Mouse (Mus musculus): Measurements from ENCODE around the gene Mlana. TPM values are rescaled to one million over a fixed set of nuclear protein-coding genes. Genes with fewer than 3 reads are reported as not detected.

Mlana gene
- polyA plus RNA-seq, 1 experiment = not detected

GRCm38 (mm10) chr19:29658836-29659235 is 38.8 kb upstream of the Mlana start:
- TF ChIP-seq CTCF (IDR thresholded peaks at IDR 0.05; ENCODE audit: insufficient read depth, low read depth, low read length) (no peak), POLR2A (IDR thresholded peaks at IDR 0.05; ENCODE audit: insufficient read depth, low read depth, low read length) (no peak)
- H3K27ac ChIP-seq (ENCODE audit: insufficient read depth, low read depth, low read length) = no peak overlapping the region
- WGBS = 70% methylated on average over 4 of the region's 4 CpGs
- H3K4me1 ChIP-seq (ENCODE audit: control insufficient read depth, insufficient read depth, low read length) = no peaks in the 10 kb centered on the region
- no peak overlapping the region for H3K4me3 ChIP-seq (ENCODE audit: insufficient read depth, low read depth, low read length)

GRCm38 (mm10) chr19:29659705-29660104 is 37.9 kb upstream of the Mlana start:
- WGBS = 45% methylated on average over 6 of the region's 6 CpGs
- Histone ChIP-seq H3K4me3 (ENCODE audit: insufficient read depth, low read depth, low read length) (no peak overlapping the region), H3K27ac (ENCODE audit: insufficient read depth, low read depth, low read length) (no peak overlapping the region), H3K4me1 (ENCODE audit: control insufficient read depth, insufficient read depth, low read length) (no peaks in the 10 kb centered on the region)
- no peak for TF ChIP-seq CTCF (IDR thresholded peaks at IDR 0.05; ENCODE audit: insufficient read depth, low read depth, low read length)
- no peak for TF ChIP-seq POLR2A (IDR thresholded peaks at IDR 0.05; ENCODE audit: insufficient read depth, low read depth, low read length)

- Histone ChIP-seq H3K4me3 (ENCODE audit: insufficient read depth, low read depth, low read length) (no peak overlapping the region), H3K4me1 (ENCODE audit: control insufficient read depth, insufficient read depth, low read length) (no peaks in the 10 kb centered on the region), H3K27ac (ENCODE audit: insufficient read depth, low read depth, low read length) (no peak overlapping the region)
- 73% methylated on average over 10 of the region's 10 CpGs for WGBS
- TF ChIP-seq CTCF (IDR thresholded peaks at IDR 0.05; ENCODE audit: insufficient read depth, low read depth, low read length) (no peak), POLR2A (IDR thresholded peaks at IDR 0.05; ENCODE audit: insufficient read depth, low read depth, low read length) (no peak)
These were observed 36.5 kb upstream of the Mlana start for GRCm38 (mm10) chr19:29660835-29661764.

GRCm38 (mm10) chr19:29661974-29662580 is 35.5 kb upstream of the Mlana start:
- H3K4me3 ChIP-seq (ENCODE audit: insufficient read depth, low read depth, low read length) = no peak overlapping the region
- TF ChIP-seq CTCF (IDR thresholded peaks at IDR 0.05; ENCODE audit: insufficient read depth, low read depth, low read length) = no peak
- TF ChIP-seq POLR2A (IDR thresholded peaks at IDR 0.05; ENCODE audit: insufficient read depth, low read depth, low read length) = no peak
- H3K27ac ChIP-seq (ENCODE audit: insufficient read depth, low read depth, low read length) = no peak overlapping the region
- WGBS = 74% methylated on average over 6 of the region's 6 CpGs
- H3K4me1 ChIP-seq (ENCODE audit: control insufficient read depth, insufficient read depth, low read length) = no peaks in the 10 kb centered on the region

- TF ChIP-seq POLR2A (IDR thresholded peaks at IDR 0.05; ENCODE audit: insufficient read depth, low read depth, low read length) = no peak
- no peak for TF ChIP-seq CTCF (IDR thresholded peaks at IDR 0.05; ENCODE audit: insufficient read depth, low read depth, low read length)
- Histone ChIP-seq H3K4me3 (ENCODE audit: insufficient read depth, low read depth, low read length) (no peak overlapping the region), H3K27ac (ENCODE audit: insufficient read depth, low read depth, low read length) (no peak overlapping the region), H3K4me1 (ENCODE audit: control insufficient read depth, insufficient read depth, low read length) (no peaks in the 10 kb centered on the region)
- 76% methylated on average over 8 of the region's 8 CpGs for WGBS
These were observed 33.8 kb upstream of the Mlana start for GRCm38 (mm10) chr19:29663780-29664179.

- TF ChIP-seq POLR2A (IDR thresholded peaks at IDR 0.05; ENCODE audit: insufficient read depth, low read depth, low read length) (no peak), CTCF (IDR thresholded peaks at IDR 0.05; ENCODE audit: insufficient read depth, low read depth, low read length) (no peak)
- Histone ChIP-seq H3K27ac (ENCODE audit: insufficient read depth, low read depth, low read length) (no peak overlapping the region), H3K4me1 (ENCODE audit: control insufficient read depth, insufficient read depth, low read length) (no peaks in the 10 kb centered on the region), H3K4me3 (ENCODE audit: insufficient read depth, low read depth, low read length) (no peak overlapping the region)
- WGBS = 85% methylated on average over 5 of the region's 5 CpGs
These were observed 32.7 kb upstream of the Mlana start for GRCm38 (mm10) chr19:29664934-29665333.

GRCm38 (mm10) chr19:29666164-29666563 is 31.5 kb upstream of the Mlana start:
- WGBS = 90% methylated on average over 4 of the region's 4 CpGs
- TF ChIP-seq POLR2A (IDR thresholded peaks at IDR 0.05; ENCODE audit: insufficient read depth, low read depth, low read length) (no peak), CTCF (IDR thresholded peaks at IDR 0.05; ENCODE audit: insufficient read depth, low read depth, low read length) (no peak)
- H3K27ac ChIP-seq (ENCODE audit: insufficient read depth, low read depth, low read length) = no peak overlapping the region

GRCm38 (mm10) chr19:29666965-29667594 is 30.5 kb upstream of the Mlana start:
- no peak for TF ChIP-seq POLR2A (IDR thresholded peaks at IDR 0.05; ENCODE audit: insufficient read depth, low read depth, low read length)
- TF ChIP-seq CTCF (IDR thresholded peaks at IDR 0.05; ENCODE audit: insufficient read depth, low read depth, low read length) = no peak
- H3K4me3 ChIP-seq (ENCODE audit: insufficient read depth, low read depth, low read length) = no peak overlapping the region
- H3K27ac ChIP-seq (ENCODE audit: insufficient read depth, low read depth, low read length) = no peak overlapping the region
- 80% methylated on average over 5 of the region's 5 CpGs for WGBS
- H3K4me1 ChIP-seq (ENCODE audit: control insufficient read depth, insufficient read depth, low read length) = no peaks in the 10 kb centered on the region

More at GRCm38 (mm10) chr19:29666164-29666563, 31.5 kb upstream of the Mlana start:
- H3K4me1 ChIP-seq (ENCODE audit: control insufficient read depth, insufficient read depth, low read length) = no peaks in the 10 kb centered on the region
- no peak overlapping the region for H3K4me3 ChIP-seq (ENCODE audit: insufficient read depth, low read depth, low read length)

GRCm38 (mm10) chr19:29668135-29668534 is 29.5 kb upstream of the Mlana start:
- WGBS = 95% methylated on average over 7 of the region's 7 CpGs
- Histone ChIP-seq H3K4me3 (ENCODE audit: insufficient read depth, low read depth, low read length) (no peak overlapping the region), H3K27ac (ENCODE audit: insufficient read depth, low read depth, low read length) (no peak overlapping the region), H3K4me1 (ENCODE audit: control insufficient read depth, insufficient read depth, low read length) (no peaks in the 10 kb centered on the region)
- TF ChIP-seq CTCF (IDR thresholded peaks at IDR 0.05; ENCODE audit: insufficient read depth, low read depth, low read length) (no peak), POLR2A (IDR thresholded peaks at IDR 0.05; ENCODE audit: insufficient read depth, low read depth, low read length) (no peak)
